Mouse (Mus musculus): Measurements from ENCODE around the gene Stoml3. TPM values are rescaled to one million over a fixed set of nuclear protein-coding genes. Genes with fewer than 3 reads are reported as not detected.

Gene Stoml3
- total RNA-seq, 1 experiment from 2014 or later, result not detected

DNA sequence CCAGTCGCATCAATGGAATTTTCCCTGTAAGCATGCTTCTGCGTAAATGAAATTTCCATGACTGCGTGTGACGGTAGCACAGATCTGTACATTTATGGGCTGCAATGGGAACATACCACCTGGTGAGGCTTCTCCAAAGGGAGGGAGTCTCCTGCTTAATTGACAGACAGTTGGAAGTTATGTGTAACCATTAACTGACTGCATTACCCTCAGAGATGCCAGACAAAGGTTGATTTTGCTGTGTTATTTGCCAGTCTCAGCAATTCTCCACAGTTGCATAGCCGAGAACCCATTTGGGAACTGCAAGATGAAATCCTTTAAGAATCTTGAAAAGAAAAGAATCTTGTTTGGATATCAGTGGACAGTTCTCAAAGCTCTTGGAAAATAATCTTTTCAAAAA lies 16.4 kb upstream of the Stoml3 start:
- no peak for ATAC-seq (replicated peaks; ENCODE audit: insufficient number of reproducible peaks, low FRiP score, low TSS enrichment, poor library complexity, severe bottlenecking)

DNA sequence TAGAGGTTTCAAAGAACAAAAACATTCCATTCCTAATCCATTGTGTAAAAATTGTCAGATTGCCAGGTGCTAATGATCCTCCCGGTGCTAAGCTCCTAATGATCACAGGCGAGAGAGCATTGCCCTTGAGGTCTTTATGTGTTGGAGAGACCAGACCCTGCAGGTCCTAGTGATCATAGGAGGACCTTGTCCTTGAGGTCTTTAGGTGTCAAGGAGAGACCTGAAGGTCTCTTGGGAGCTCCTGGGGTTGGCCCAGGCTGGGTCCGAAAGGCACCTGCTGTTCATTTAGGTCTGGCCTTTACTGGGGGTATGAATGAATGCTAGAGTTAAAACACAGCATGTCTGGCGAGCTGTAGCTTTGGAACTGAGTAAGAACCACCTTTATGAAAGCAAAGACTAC lies 14.3 kb upstream of the Stoml3 start:
- no peak for ATAC-seq (replicated peaks; ENCODE audit: insufficient number of reproducible peaks, low FRiP score, low TSS enrichment, poor library complexity, severe bottlenecking)

DNA sequence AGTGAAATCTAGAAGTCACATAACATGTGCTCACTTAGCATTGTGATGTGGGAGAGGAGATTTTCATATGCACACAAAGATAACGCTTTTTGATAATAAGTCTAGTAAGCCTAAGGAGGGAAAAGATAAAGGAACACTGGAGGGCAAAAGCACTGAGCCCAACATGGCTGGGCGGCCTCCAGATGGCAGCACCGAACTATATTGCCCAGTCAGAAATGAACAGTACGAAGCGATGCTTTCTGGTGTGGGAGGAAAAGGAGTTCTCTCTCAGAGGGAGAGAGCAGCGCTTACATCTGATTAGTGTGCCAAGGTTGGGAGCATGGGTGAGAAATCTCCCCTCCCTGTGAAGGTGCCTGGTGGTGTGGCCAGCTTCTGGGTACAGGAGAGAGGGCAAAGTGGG lies 12.6 kb upstream of the Stoml3 start:
- no peak for ATAC-seq (replicated peaks; ENCODE audit: insufficient number of reproducible peaks, low FRiP score, low TSS enrichment, poor library complexity, severe bottlenecking)

DNA sequence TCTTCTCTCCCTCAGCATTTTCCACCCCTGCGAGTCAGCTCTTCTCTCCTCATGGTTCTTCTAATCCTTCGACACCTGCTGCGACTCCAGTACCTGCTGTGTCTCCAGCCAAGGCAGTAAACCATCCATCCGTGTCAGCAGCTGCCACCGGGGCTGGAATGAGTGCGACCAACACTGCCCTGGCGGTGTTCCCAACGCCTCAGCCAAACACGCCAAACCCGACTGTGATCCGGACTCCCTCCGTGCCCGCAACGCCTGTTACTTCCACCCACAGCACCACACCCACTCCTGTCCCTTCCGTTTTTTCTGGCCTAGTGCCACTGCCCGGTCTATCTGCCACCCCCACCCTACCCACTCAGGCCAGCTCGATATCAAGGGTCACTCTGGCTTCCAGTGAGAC lies 11.0 kb upstream of the Stoml3 start:
- ATAC-seq (replicated peaks; ENCODE audit: insufficient number of reproducible peaks, low FRiP score, low TSS enrichment, poor library complexity, severe bottlenecking), result no peak

DNA sequence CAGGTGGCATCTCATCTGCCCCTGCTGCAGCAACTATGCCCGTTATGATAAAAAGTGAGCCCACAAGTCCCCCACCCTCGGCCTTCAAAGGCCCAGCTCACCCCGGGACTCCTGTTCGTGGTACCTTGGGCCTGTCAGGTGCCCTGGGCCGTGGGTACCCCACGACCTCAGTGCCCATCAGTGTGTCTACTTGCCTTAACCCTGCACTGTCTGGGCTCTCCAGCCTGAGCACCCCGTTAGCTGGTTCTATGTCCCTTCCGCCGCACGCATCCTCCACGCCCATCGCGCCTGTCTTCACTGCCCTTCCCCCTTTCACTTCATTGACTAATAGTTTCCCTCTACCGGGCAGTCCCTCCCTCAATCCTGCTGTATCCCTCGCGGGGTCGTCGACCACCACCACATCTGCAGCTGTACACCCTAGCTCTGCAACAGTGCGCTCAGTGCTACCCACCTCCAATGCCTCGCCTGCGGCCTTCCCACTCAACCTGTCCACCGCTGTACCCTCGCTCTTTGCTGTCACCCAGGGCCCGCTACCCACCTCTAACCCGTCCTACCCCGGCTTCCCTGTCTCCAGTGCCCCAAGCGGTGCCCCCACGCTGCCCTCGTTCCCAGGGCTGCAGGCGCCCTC lies 9.9 kb upstream of the Stoml3 start:
- no peak for ATAC-seq (replicated peaks; ENCODE audit: insufficient number of reproducible peaks, low FRiP score, low TSS enrichment, poor library complexity, severe bottlenecking)

DNA sequence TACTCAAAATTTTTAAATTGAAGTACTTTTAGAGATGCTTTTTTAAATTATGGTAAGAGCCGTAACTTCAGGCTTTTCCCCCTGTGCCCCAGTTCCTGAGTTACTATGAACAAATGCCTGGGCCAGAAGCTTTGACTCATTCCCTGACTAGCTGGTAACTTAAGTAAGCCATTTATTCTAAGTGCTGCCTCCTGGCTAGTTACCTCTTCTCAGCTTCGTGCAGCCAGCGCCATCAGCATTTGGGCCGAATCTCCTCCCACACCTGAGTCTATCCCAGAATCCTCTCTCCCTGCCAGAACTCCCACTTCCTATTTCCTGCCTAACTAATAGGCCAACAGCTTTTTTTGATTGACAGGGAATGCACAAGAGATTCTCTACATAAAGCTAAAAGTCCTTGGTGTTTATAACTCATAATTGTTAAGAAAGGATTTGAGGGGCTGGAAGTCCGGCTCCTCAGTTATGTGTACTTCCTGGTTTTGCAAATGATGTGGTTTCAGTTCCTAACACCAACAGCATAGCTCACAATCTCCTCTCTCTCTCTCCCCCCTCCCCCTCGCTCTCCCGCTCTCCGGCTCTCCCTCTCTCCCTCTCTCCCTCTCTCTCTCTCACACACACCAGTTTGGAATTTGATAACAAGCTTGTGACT lies 4.9 kb upstream of the Stoml3 start:
- no peak for ATAC-seq (replicated peaks; ENCODE audit: insufficient number of reproducible peaks, low FRiP score, low TSS enrichment, poor library complexity, severe bottlenecking)

DNA sequence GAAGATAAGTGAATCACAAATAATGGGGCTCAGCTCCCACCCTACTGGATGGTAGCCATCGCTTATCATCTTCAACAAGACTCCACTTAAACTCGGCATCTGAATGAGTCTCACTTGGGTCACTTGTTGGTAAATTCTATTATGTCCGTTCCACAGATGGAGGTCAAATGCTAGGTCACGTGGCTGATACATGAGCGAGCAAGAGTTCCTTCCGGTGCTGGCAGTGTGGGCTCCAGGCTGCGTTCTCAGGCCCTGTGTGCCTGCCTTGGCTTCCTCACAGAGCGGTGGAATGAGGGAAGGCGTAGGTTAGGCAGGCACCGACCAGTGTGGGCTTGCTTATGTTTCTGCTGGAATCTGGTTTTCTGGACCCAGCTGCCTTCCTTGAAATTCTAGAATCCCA lies 1.9 kb upstream of the Stoml3 start:
- no peak for ATAC-seq (replicated peaks; ENCODE audit: insufficient number of reproducible peaks, low FRiP score, low TSS enrichment, poor library complexity, severe bottlenecking)

DNA sequence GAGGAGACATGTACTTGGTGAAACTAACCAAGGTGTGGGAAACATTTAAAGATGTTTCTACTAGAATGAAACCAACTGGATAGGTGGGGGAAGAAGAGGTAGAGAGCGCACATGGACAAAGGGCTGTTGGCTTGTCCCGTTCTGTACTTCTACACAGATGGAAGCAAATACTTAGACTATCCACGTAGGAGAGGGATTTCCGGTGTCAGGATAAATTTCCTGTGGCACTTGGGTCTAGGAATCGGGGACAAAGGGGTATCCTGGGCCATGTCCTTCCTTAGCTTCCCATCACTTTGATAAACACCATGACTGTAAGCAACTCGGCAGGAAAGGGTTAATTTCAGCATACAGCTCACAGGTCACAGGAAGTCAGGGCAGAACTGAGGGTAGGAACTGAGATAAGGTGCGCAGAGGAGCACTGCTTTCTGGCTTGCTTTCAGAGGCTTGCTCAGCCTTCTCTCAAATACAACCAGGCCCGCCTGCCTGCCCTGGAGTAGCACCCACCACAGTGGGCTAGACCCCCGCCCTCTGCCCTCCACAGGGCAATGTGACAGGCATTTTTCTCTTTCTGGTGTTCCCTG lies 1.4 kb upstream of the Stoml3 start:
- ATAC-seq (replicated peaks; ENCODE audit: insufficient number of reproducible peaks, low FRiP score, low TSS enrichment, poor library complexity, severe bottlenecking), result no peak

DNA sequence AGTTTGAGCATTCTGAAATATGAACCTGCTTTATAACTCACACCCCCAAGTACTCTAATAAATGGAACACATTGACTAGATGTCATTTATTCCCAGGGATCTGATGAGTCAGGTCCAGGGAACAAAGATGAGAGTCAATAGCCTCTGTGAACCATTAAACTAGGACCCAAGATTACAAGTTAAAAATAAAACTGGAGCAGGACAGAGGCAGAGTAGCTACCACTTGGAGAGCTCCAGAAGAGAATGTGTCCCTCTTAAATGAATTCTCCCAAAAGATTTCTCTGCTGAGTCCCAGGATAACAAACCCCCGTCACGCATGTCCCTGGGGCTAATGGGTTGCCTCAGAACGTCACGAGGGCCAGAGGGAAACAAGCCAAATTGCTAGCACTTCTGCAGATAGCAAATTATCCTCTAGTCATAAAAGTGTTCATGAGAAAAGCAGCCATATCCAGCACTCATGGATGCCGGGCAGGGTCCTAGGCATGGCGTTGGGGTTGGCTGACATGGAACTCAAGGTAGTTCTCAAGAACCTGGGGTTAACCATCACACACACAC lies 10.0 kb downstream of the Stoml3 start:
- ATAC-seq (replicated peaks; ENCODE audit: insufficient number of reproducible peaks, low FRiP score, low TSS enrichment, poor library complexity, severe bottlenecking), result no peak

DNA sequence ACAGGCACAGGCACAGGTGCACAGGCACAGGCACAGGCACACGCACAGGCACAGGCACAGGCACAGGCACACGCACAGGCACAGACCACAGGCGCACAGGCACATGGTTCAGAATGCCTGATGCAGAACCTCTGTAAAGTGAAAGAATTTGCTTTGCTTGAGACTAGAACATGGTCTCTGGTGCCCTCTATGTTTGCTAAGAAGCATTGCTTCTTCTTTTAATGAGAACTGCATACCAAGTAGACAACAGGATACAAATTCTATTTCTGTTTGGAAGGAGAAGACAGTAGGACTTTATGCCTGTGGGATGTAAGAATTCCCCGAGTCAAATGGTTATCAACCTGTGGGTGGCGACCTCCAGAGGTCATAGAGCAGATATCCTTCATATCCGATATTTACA lies 14.0 kb downstream of the Stoml3 start:
- no peak for ATAC-seq (replicated peaks; ENCODE audit: insufficient number of reproducible peaks, low FRiP score, low TSS enrichment, poor library complexity, severe bottlenecking)

DNA sequence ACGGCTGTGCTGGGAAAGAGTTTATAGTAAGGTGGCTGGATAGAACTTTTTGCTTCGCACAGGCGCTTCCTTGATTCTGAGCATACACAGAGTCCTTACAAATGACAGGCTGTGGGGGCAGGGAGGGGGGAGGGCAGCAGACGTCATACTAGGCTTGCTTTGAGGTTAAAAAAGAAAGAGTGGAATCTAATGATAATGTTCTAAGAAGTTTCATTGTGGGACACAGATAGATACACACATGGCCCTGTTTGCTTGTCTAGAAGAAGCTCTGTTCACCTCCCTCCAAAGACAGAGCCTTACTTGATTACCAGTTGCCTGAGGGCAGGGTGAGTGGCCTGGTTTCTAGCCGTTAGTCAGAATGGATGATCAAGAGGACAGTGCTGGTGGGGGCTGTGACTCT lies 24.6 kb downstream of the Stoml3 start:
- ATAC-seq (replicated peaks; ENCODE audit: insufficient number of reproducible peaks, low FRiP score, low TSS enrichment, poor library complexity, severe bottlenecking), result no peak

DNA sequence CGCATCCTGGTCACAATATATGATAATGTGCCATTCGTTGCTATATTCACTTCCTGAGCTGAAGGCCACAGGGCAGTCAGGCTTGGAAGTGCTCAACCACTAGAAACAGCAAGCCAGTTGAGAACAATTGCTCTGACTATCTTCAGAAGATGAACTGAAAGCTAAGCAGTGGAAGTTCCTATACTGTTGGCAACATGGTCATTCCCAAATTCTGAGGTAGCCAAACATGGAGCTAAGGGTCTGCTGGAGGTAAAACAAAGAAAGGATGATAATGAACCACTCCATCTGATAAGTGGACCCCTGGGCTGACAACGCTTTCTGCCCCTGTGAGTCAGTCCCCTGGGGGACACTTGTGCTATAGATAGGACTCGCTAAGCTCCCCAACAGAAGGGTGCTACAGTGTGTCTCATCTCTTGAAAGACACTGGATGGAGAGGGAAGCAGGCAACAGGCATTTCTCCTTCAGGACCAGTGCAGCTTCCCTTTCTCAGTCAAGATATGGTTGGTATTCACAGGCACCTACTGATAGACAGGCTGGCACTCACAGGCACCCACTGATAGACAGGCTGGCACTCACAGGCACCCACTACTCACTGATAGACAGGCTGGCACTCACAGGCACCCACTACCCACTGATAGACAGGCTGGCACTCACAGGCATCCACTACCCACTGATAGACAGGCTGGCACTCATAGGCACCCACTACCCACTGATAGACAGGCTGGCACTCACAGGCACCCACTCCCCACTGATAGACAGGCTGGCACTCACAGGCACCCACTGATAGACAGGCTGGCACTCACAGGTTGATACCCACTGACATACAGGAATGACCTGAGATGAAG lies 26.0 kb downstream of the Stoml3 start:
- no peak for ATAC-seq (replicated peaks; ENCODE audit: insufficient number of reproducible peaks, low FRiP score, low TSS enrichment, poor library complexity, severe bottlenecking)

DNA sequence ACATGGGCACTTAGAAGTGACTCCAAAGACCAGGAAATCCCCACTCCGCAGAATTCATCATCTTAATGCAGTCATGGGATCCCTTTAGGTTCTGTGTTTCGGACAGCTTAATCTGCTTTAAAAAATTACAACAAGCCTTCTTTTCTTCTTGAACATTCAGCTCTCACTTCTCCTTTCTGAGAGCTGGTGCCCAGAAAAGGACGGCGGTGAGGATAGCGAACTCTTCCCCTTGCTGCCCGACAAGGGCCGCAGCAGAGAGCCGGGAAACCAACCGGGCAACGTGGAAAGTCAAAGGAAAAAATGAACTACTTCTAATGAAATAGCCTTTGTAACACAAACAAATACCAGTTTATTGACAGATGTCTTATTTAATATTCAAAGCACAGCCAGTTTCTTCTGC lies 34.3 kb downstream of the Stoml3 start:
- no peak for ATAC-seq (replicated peaks; ENCODE audit: insufficient number of reproducible peaks, low FRiP score, low TSS enrichment, poor library complexity, severe bottlenecking)

DNA sequence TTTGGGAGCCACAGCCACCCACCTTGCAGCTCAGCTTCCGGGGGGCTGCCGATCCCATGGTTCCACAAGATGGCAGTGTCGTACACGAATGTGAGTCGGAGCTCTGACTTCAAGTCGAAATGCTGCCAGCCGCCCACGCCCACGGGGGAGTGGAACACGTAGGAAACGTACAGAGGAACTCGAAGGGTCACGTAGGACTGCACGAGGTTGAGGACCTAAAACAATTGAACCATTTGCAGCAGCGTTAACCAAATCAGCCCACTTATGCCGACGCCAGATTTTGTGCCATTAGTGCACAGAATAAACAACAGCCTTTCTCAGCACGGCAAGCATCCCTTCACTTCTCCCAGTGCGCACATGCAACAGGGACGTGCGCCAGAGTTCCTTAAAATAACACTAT lies 37.3 kb downstream of the Stoml3 start:
- ATAC-seq (replicated peaks; ENCODE audit: insufficient number of reproducible peaks, low FRiP score, low TSS enrichment, poor library complexity, severe bottlenecking), result no peak

DNA sequence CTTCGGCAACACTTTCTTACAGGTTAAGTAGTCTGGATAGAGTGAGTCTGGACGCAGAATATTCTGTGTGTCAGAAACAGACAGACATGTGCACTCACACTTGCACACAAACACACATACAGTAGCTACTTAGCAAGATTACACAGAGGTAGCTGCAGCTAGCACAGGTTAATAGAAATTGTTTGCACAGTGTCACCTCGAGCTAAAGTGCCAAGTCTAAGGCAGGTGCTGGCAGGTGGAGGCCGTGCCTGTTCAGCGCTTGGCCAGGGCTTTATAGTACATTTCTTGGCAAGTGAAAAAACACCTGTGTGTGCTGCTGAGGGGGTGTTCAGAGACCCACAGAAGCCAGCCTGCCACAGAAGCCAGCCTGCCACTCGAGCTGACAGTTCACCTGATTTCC lies 41.9 kb downstream of the Stoml3 start:
- ATAC-seq (replicated peaks; ENCODE audit: insufficient number of reproducible peaks, low FRiP score, low TSS enrichment, poor library complexity, severe bottlenecking), result no peak

DNA sequence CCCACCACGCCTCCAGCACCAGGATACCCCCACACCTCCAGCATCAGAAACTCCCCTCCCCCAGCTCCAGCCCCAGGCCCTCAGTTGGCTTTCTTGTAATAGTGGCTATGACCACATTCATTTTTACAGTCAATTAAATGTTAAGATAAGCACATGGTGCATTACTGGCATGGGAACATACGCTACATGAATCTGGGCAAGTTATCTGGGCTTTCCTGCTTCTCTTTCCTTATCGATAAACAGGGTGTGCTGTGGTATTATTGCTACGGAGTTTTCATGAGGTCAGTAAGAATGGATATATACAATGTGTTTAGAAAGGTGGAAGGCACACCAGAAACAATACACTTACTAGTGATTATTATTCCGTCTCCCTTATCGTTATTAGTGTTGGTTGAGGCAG lies 43.6 kb downstream of the Stoml3 start:
- no peak for ATAC-seq (replicated peaks; ENCODE audit: insufficient number of reproducible peaks, low FRiP score, low TSS enrichment, poor library complexity, severe bottlenecking)

DNA sequence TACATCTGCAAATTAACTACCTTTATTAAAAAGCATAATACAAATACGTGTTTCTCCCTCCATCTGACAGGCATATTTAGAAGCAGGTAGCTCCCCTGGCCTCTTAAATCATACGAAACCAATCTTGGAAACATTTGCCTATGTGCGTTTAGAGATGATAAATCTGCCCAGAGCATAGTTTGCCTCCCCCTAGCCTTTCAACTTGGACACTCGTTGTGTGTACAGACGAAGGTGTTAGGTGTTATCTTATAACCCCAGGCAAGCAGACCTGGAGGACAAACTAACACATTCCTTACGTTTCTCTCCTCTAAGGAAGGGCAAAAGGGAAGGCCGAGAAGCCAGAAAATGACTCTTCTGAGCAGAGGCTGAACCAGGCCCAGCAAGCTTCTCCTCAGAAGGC lies 64.2 kb downstream of the Stoml3 start:
- no peak for ATAC-seq (replicated peaks; ENCODE audit: insufficient number of reproducible peaks, low FRiP score, low TSS enrichment, poor library complexity, severe bottlenecking)

DNA sequence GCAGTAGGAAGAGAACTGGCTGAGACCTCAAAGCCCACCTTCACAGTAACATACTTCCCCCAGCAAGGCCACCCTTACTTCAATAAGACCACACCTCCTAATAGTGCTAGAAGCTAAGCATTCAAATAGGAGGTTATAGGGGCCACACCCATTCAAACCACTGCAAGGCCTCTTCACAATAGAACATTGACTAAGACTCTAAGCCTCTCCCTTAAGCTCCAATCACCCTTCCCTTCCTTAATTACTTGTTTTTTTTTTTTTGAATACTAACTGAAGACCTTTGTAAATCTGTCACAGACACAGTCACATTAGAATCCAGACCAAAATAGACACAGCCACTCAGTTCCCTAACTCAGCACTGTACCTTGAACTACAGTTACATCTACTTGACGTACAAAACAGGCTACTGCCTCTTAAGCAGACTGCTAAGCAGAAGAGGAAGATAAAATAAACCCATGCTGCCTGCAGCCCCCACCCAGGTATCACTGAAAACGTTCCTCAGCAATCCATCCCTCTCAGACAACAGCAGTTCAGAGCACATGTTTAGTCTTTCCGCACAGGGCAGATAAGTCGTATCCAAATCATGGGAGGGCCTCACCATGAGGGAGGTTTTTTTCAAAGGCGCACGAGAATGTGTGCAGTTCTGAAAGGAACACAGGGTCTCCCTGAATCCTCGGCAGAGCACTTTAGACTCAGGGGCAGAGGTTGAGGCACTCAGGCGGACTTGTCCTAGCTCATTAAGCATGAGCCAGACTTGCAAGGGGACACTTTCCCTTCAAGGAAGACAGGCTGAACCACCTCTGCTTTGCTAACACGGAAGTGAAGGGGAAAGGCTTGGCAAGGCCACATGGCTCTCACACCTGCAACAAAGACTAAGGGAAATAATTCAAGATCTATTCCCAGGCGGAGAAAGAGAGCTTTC lies 66.8 kb downstream of the Stoml3 start:
- ATAC-seq (replicated peaks; ENCODE audit: insufficient number of reproducible peaks, low FRiP score, low TSS enrichment, poor library complexity, severe bottlenecking), result no peak
